Mouse (Mus musculus) lung, embryonic 14.5 days (tissue): ENCODE results near the gene P3h4. TPM values are rescaled to one million over a fixed set of nuclear protein-coding genes. Genes with fewer than 3 reads are reported as not detected.

Experiments used
- ATAC-seq: fragments of 200-750 bp; cut with Nextera tagmentation; 2 replicates; pipeline ENCODE4 v1.8.0; 2017; ENCODE audit warnings: mild to moderate bottlenecking, moderate TSS enrichment, moderate library complexity; ENCODE audit not compliant: insufficient read depth
- DNase-seq: peaks from one replicate; pipeline ENCODE4 v3.0.0-alpha.2; 2015
- H3K27ac ChIP-seq: fragments of 300-500 bp; sonication (generic); 2 replicates; pipeline ENCODE4 v1.5.1; 2014; ENCODE audit warnings: low read depth, mild to moderate bottlenecking, moderate library complexity
- H3K27me3 ChIP-seq: fragments of 300-500 bp; sonication (generic); 2 replicates; pipeline ENCODE4 v1.6.1; 2014; ENCODE audit warnings: low read length, control low read depth; ENCODE audit not compliant: insufficient read depth
- H3K36me3 ChIP-seq: fragments of 300-500 bp; sonication (generic); 2 replicates; pipeline ENCODE4 v1.6.1; 2014; ENCODE audit warnings: control low read depth; ENCODE audit not compliant: insufficient read depth
- H3K4me1 ChIP-seq: fragments of 300-500 bp; sonication (generic); 2 replicates; pipeline ENCODE4 v1.6.1; 2014; ENCODE audit warnings: antibody characterized with exemption, control low read depth; ENCODE audit not compliant: insufficient read depth
- H3K4me2 ChIP-seq: fragments of 300-500 bp; sonication (generic); 2 replicates; pipeline ENCODE4 v1.6.1; 2014; ENCODE audit warnings: mild to moderate bottlenecking
- H3K4me3 ChIP-seq: fragments of 300-500 bp; sonication (generic); 2 replicates; pipeline ENCODE4 v1.5.1; 2014; ENCODE audit warnings: low read depth, low read length
- H3K9ac ChIP-seq: fragments of 300-500 bp; sonication (generic); 2 replicates; pipeline ENCODE4 v1.6.1; 2014
- H3K9me3 ChIP-seq: fragments of 300-500 bp; sonication (generic); 2 replicates; pipeline ENCODE4 v1.6.1; 2016; ENCODE audit warnings: low read depth, low read length, control low read depth
- CTCF ChIP-seq: IDR thresholded peaks from 2 replicates; pipeline ENCODE4 v1.5.1; 2016; ENCODE audit warnings: antibody characterized with exemption, low read depth
- WGBS: fragments of 180-500 bp; shearing (Covaris S2); extraction: QIAGEN DNeasy Blood & Tissue Kit; methylation state at CpG from one replicate; pipeline ENCODE4 v1.1.7; 2014; 5-methylcytosine and 5-hydroxymethylcytosine counted together
- polyA plus RNA-seq: library from polyadenylated mRNA; unstranded; fragments of >200 nt; fragmentation: Nextera tagmentation; extraction: Ambion mirVana; gene quantifications from 2 replicates; pipeline ENCODE4 v1.2.1, GENCODE M21; 2014

The P3h4 gene
- polyA plus RNA-seq, 1 experiment from 2014 or later = 64.5 TPM

DNA sequence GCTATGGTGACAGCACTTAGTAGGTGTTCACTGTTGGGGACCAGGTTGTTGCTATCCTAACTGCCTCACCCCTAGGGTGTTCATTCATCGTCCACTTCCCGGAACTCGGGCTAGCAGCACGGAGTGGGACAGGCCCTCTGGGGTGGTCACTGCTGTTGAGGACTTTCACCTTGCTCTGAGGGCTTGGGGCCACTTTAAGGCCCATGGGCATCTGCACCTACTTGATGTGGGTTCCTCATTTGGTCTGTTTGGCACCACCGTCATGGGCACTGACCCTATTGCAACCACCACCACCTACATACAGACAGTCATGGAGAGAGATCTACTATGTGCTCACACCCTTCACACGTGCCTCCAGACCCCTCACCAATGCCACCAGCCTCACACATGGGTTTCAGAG, 27.5 kb downstream of the P3h4 start:
- WGBS = 76% methylated on average over 6 of the region's 6 CpGs
- Histone ChIP-seq H3K36me3 (peaks cover 35% of the 10 kb centered on the region), H3K9ac (no peak overlapping the region), H3K4me1 (peaks cover 38% of the 10 kb centered on the region), H3K27ac (peak overlapping the region; percentile 89), H3K4me2 (peak overlapping the region; percentile 41; the same call in 1 of the 2 replicates), H3K4me3 (no peak overlapping the region), H3K27me3 (no peaks in the 10 kb centered on the region), H3K9me3 (no peaks in the 10 kb centered on the region)
- ATAC-seq (no peak), DNase-seq (no peak)
- no peak for TF ChIP-seq CTCF

DNA sequence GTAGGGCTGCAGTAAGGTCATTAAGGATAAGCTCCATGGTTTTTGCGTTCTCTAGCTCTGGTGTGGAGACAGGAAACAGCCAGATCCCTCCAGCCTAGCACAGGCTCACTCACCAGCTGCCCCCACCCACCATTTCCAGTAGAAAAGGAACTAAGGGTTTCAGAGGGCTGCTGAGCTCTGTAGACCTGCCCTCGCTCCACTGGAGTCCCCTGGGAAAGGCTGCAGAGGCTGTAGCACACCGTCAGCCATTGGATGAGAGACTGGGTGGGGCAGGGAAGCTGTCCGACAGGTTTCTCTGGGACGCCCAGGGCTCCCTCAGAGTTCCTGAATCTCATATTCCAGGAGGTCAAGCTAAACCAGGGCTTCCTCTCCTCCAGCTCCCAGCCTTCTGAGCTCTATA, 28.1 kb downstream of the P3h4 start:
- peak; percentile 73 for DNase-seq
- Histone ChIP-seq H3K9me3 (no peaks in the 10 kb centered on the region), H3K27me3 (no peaks in the 10 kb centered on the region), H3K4me3 (no peak overlapping the region), H3K27ac (peak overlapping the region; percentile 89), H3K4me2 (peak overlapping the region; percentile 31; the same call in 1 of the 2 replicates), H3K4me1 (peaks cover 38% of the 10 kb centered on the region), H3K9ac (no peak overlapping the region), H3K36me3 (peaks cover 41% of the 10 kb centered on the region)
- WGBS = 40% methylated on average over 5 of the region's 5 CpGs
- peak; percentile 53 for ATAC-seq
- TF ChIP-seq CTCF = no peak

DNA sequence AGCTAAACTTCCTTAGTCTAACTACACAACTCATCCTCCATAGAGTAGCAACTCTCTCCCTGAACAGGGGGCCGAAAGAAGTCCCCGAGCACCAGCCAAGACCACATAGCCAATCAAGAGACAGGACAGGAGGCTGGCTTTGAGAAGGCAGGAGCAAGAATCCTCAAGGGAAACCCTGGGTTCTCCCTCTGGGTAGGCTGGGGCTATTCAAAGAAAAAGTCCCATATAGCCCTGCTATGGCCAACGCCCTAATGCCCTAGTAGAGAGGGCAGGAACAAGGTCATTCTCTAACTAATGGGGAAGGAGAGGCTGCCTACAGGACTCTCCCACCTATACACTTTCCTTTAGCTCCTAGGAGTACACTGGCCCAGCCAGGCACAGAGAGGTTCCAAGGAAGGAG, 29.6 kb downstream of the P3h4 start:
- Histone ChIP-seq H3K27ac (no peak overlapping the region), H3K9me3 (no peaks in the 10 kb centered on the region), H3K4me2 (no peak overlapping the region), H3K4me1 (peaks cover 25% of the 10 kb centered on the region), H3K9ac (no peak overlapping the region), H3K4me3 (no peak overlapping the region), H3K36me3 (peaks cover 55% of the 10 kb centered on the region), H3K27me3 (no peaks in the 10 kb centered on the region)
- DNase-seq (no peak), ATAC-seq (no peak)
- 84% methylated on average over 3 of the region's 3 CpGs for WGBS
- TF ChIP-seq CTCF = no peak

DNA sequence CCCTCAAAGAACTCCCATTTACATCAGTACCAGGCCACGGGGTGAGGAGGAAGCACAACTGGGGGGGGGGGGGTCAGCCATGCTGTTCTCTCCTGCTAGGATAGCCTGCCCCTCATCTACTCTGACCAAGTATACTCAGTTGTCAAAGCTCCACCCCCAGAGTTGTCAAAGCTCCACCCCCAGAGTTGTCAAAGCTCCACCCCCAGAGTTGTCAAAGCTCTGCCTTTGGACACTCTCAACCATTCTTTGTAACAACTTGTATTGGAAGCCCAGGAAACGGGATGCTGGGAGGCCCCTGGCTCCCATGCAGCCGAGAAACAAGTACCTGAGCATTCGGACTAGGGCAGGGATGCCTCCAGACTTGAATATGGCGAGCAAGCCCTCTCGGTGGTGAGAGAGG, 32.0 kb downstream of the P3h4 start:
- Histone ChIP-seq H3K4me3 (no peak overlapping the region), H3K27me3 (no peaks in the 10 kb centered on the region), H3K27ac (no peak overlapping the region), H3K4me2 (no peak overlapping the region), H3K9ac (no peak overlapping the region), H3K9me3 (no peaks in the 10 kb centered on the region), H3K36me3 (peaks cover 74% of the 10 kb centered on the region), H3K4me1 (peaks cover 8% of the 10 kb centered on the region)
- no peak for ATAC-seq
- DNase-seq = no peak
- no peak for TF ChIP-seq CTCF
- WGBS = 79% methylated on average over 6 of the region's 6 CpGs

DNA sequence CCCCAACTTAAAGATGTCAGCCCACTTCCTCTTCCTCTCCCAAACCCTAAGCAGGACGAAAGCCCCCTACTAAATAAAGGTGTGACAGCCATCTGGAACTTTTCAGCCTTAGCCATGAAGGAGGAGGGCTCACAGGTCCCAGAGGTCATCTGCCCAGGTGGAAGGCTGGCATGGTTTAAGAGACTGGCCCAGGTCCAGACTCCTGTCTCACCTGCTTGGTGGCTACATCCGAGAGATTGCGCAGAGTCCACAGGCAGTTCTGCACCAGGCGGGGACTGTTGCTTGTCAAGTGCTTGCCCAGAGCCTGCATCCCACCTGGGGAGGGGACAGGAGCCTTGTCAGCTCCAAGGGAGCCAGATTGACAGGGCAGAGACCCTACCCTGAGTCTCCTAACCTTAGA, 35.3 kb downstream of the P3h4 start:
- Histone ChIP-seq H3K4me2 (no peak overlapping the region), H3K4me1 (no peaks in the 10 kb centered on the region), H3K4me3 (no peak overlapping the region), H3K9ac (no peak overlapping the region), H3K27ac (no peak overlapping the region), H3K9me3 (no peaks in the 10 kb centered on the region), H3K36me3 (peaks cover 87% of the 10 kb centered on the region), H3K27me3 (no peaks in the 10 kb centered on the region)
- 91% methylated on average over 4 of the region's 4 CpGs for WGBS
- no peak for ATAC-seq
- no peak for TF ChIP-seq CTCF
- no peak for DNase-seq

DNA sequence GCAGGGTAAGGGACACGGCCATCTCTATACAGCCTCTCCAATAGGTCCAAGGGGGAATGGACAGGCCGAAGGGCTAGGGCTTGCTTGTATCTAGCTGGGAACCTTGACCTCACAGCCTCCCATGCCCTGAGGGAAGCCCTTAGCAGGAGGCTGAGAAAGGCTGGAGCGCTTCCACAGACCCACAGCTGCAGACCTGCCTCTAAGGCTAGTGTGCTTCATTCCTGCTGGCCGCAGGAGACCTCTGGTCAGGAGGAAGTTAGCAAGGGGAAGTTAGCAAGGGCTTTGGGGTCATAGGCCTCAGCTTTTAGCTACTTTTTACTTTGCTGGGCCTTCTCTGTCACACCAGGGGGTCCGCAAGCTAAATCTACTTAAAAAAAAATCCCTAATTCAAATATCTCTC, 36.2 kb downstream of the P3h4 start:
- Histone ChIP-seq H3K9ac (no peak overlapping the region), H3K4me1 (no peaks in the 10 kb centered on the region), H3K4me2 (no peak overlapping the region), H3K27me3 (no peaks in the 10 kb centered on the region), H3K27ac (no peak overlapping the region), H3K9me3 (no peaks in the 10 kb centered on the region), H3K36me3 (peaks cover 85% of the 10 kb centered on the region), H3K4me3 (no peak overlapping the region)
- TF ChIP-seq CTCF = no peak
- no peak for ATAC-seq
- 94% methylated on average over 5 of the region's 5 CpGs for WGBS
- DNase-seq = no peak

DNA sequence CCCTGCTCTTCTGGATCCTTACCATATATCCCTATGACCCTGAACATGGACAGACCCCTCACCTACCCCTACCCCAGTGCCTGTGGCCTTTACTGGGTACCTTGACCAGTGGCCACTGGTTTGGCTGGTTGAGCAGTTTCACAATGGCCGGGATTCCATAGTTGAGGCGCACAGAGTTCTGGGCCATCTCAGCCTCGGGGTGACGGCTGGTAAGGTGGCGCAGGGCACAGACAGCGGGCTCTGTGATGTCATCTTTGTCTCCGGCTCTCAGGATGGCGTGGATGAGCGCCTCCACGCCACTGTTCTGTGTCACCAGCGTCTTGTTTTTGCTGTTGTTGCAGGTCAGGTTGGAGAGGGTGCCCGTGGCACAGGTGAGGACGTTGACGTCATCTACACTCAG, 36.6 kb downstream of the P3h4 start:
- Histone ChIP-seq H3K4me2 (no peak overlapping the region), H3K36me3 (peaks cover 85% of the 10 kb centered on the region), H3K27me3 (no peaks in the 10 kb centered on the region), H3K4me1 (no peaks in the 10 kb centered on the region), H3K9me3 (no peaks in the 10 kb centered on the region), H3K27ac (no peak overlapping the region), H3K9ac (no peak overlapping the region), H3K4me3 (no peak overlapping the region)
- no peak for DNase-seq
- no peak for TF ChIP-seq CTCF
- WGBS = 93% methylated on average over 14 of the region's 14 CpGs
- no peak for ATAC-seq
